Mouse (Mus musculus): ENCODE results near the gene Pdss2. TPM values are rescaled to one million over a fixed set of nuclear protein-coding genes. Genes with fewer than 3 reads are reported as not detected.
A peak's percentile ranks its signal among the peaks of the same experiment; 100 is the strongest.

Gene Pdss2
- polyA plus RNA-seq, 1 experiment from 2014 or later, result 13.9 TPM

GRCm38 (mm10) chr10:43368611-43369010 lies 147.3 kb downstream of the Pdss2 start:
- 86% methylated on average over 5 of the region's 5 CpGs for WGBS
- H3K9ac ChIP-seq (ENCODE audit: low read length), result no peak overlapping the region
- peaks cover 4% of the 10 kb centered on the region for H3K4me1 ChIP-seq (ENCODE audit: control insufficient read depth, insufficient read depth, low read length)
- no peaks in the 10 kb centered on the region for H3K27me3 ChIP-seq (ENCODE audit: control insufficient read depth, insufficient read depth, low read length)
- H3K4me2 ChIP-seq (ENCODE audit: low read depth, low read length), result no peak overlapping the region
- no peaks in the 10 kb centered on the region for H3K9me3 ChIP-seq (replicated peaks; ENCODE audit: control insufficient read depth, low read length)
- no peak overlapping the region for H3K27ac ChIP-seq (ENCODE audit: low read length)
- H3K4me3 ChIP-seq (ENCODE audit: low read length), result no peak overlapping the region
- ATAC-seq (replicated peaks; ENCODE audit: extremely low read depth, insufficient read depth, low FRiP score), result no peak
- no peaks in the 10 kb centered on the region for H3K36me3 ChIP-seq (ENCODE audit: control insufficient read depth, insufficient read depth)

- no peak overlapping the region for H3K27ac ChIP-seq (ENCODE audit: low read length)
- ATAC-seq (replicated peaks; ENCODE audit: extremely low read depth, insufficient read depth, low FRiP score), result 0 out of 2 replicates have a peak, but pooled peaks have one; percentile 70
- 39% methylated on average over 7 of the region's 7 CpGs for WGBS
- no peaks in the 10 kb centered on the region for H3K9me3 ChIP-seq (replicated peaks; ENCODE audit: control insufficient read depth, low read length)
- no peak overlapping the region for H3K9ac ChIP-seq (ENCODE audit: low read length)
- peaks cover 4% of the 10 kb centered on the region for H3K4me1 ChIP-seq (ENCODE audit: control insufficient read depth, insufficient read depth, low read length)
- no peak overlapping the region for H3K4me3 ChIP-seq (ENCODE audit: low read length)
- no peak overlapping the region for H3K4me2 ChIP-seq (ENCODE audit: low read depth, low read length)
- no peaks in the 10 kb centered on the region for H3K27me3 ChIP-seq (ENCODE audit: control insufficient read depth, insufficient read depth, low read length)
- no peaks in the 10 kb centered on the region for H3K36me3 ChIP-seq (ENCODE audit: control insufficient read depth, insufficient read depth)
Observed at GRCm38 (mm10) chr10:43372315-43372714, 151.0 kb downstream of the Pdss2 start.

- Histone ChIP-seq H3K4me1 (ENCODE audit: control insufficient read depth, insufficient read depth, low read length) (peaks cover 4% of the 10 kb centered on the region), H3K27ac (ENCODE audit: low read length) (no peak overlapping the region), H3K9me3 (replicated peaks; ENCODE audit: control insufficient read depth, low read length) (no peaks in the 10 kb centered on the region), H3K4me3 (ENCODE audit: low read length) (no peak overlapping the region), H3K36me3 (ENCODE audit: control insufficient read depth, insufficient read depth) (no peaks in the 10 kb centered on the region), H3K4me2 (ENCODE audit: low read depth, low read length) (no peak overlapping the region), H3K9ac (ENCODE audit: low read length) (no peak overlapping the region), H3K27me3 (ENCODE audit: control insufficient read depth, insufficient read depth, low read length) (no peaks in the 10 kb centered on the region)
- no peak for ATAC-seq (replicated peaks; ENCODE audit: extremely low read depth, insufficient read depth, low FRiP score)
- 67% methylated on average over 9 of the region's 9 CpGs for WGBS
Observed at GRCm38 (mm10) chr10:43373035-43373434, 151.7 kb downstream of the Pdss2 start.

GRCm38 (mm10) chr10:43373666-43374065 lies 152.4 kb downstream of the Pdss2 start:
- no peak for ATAC-seq (replicated peaks; ENCODE audit: extremely low read depth, insufficient read depth, low FRiP score)

GRCm38 (mm10) chr10:43375286-43375685 lies 154.0 kb downstream of the Pdss2 start:
- WGBS, result 78% methylated on average over 4 of the region's 4 CpGs
- H3K4me1 ChIP-seq (ENCODE audit: control insufficient read depth, insufficient read depth, low read length), result peaks cover 4% of the 10 kb centered on the region
- H3K36me3 ChIP-seq (ENCODE audit: control insufficient read depth, insufficient read depth), result no peaks in the 10 kb centered on the region

More at GRCm38 (mm10) chr10:43373666-43374065, 152.4 kb downstream of the Pdss2 start:
- Histone ChIP-seq H3K36me3 (ENCODE audit: control insufficient read depth, insufficient read depth) (no peaks in the 10 kb centered on the region), H3K9me3 (replicated peaks; ENCODE audit: control insufficient read depth, low read length) (no peaks in the 10 kb centered on the region), H3K4me1 (ENCODE audit: control insufficient read depth, insufficient read depth, low read length) (peaks cover 4% of the 10 kb centered on the region), H3K4me3 (ENCODE audit: low read length) (no peak overlapping the region), H3K27ac (ENCODE audit: low read length) (no peak overlapping the region), H3K27me3 (ENCODE audit: control insufficient read depth, insufficient read depth, low read length) (no peaks in the 10 kb centered on the region), H3K4me2 (ENCODE audit: low read depth, low read length) (no peak overlapping the region), H3K9ac (ENCODE audit: low read length) (no peak overlapping the region)
- 77% methylated on average over 12 of the region's 12 CpGs for WGBS

GRCm38 (mm10) chr10:43376749-43377148 lies 155.5 kb downstream of the Pdss2 start:
- peaks cover 4% of the 10 kb centered on the region for H3K4me1 ChIP-seq (ENCODE audit: control insufficient read depth, insufficient read depth, low read length)
- H3K9ac ChIP-seq (ENCODE audit: low read length), result no peak overlapping the region
- no peaks in the 10 kb centered on the region for H3K36me3 ChIP-seq (ENCODE audit: control insufficient read depth, insufficient read depth)
- 89% methylated on average over 8 of the region's 8 CpGs for WGBS
- H3K4me3 ChIP-seq (ENCODE audit: low read length), result no peak overlapping the region
- no peaks in the 10 kb centered on the region for H3K27me3 ChIP-seq (ENCODE audit: control insufficient read depth, insufficient read depth, low read length)
- ATAC-seq (replicated peaks; ENCODE audit: extremely low read depth, insufficient read depth, low FRiP score), result no peak
- H3K9me3 ChIP-seq (replicated peaks; ENCODE audit: control insufficient read depth, low read length), result no peaks in the 10 kb centered on the region
- no peak overlapping the region for H3K27ac ChIP-seq (ENCODE audit: low read length)
- H3K4me2 ChIP-seq (ENCODE audit: low read depth, low read length), result no peak overlapping the region

More at GRCm38 (mm10) chr10:43375286-43375685, 154.0 kb downstream of the Pdss2 start:
- Histone ChIP-seq H3K27ac (ENCODE audit: low read length) (no peak overlapping the region), H3K4me3 (ENCODE audit: low read length) (no peak overlapping the region), H3K9me3 (replicated peaks; ENCODE audit: control insufficient read depth, low read length) (no peaks in the 10 kb centered on the region), H3K4me2 (ENCODE audit: low read depth, low read length) (no peak overlapping the region), H3K9ac (ENCODE audit: low read length) (no peak overlapping the region), H3K27me3 (ENCODE audit: control insufficient read depth, insufficient read depth, low read length) (no peaks in the 10 kb centered on the region)
- no peak for ATAC-seq (replicated peaks; ENCODE audit: extremely low read depth, insufficient read depth, low FRiP score)

- Histone ChIP-seq H3K4me2 (ENCODE audit: low read depth, low read length) (no peak overlapping the region), H3K27ac (ENCODE audit: low read length) (no peak overlapping the region), H3K4me1 (ENCODE audit: control insufficient read depth, insufficient read depth, low read length) (no peaks in the 10 kb centered on the region), H3K9me3 (replicated peaks; ENCODE audit: control insufficient read depth, low read length) (no peaks in the 10 kb centered on the region), H3K4me3 (ENCODE audit: low read length) (no peak overlapping the region), H3K27me3 (ENCODE audit: control insufficient read depth, insufficient read depth, low read length) (no peaks in the 10 kb centered on the region), H3K36me3 (ENCODE audit: control insufficient read depth, insufficient read depth) (no peaks in the 10 kb centered on the region), H3K9ac (ENCODE audit: low read length) (no peak overlapping the region)
- no peak for ATAC-seq (replicated peaks; ENCODE audit: extremely low read depth, insufficient read depth, low FRiP score)
- WGBS, result 44% methylated on average over 5 of the region's 5 CpGs
Observed at GRCm38 (mm10) chr10:43378279-43378678, 157.0 kb downstream of the Pdss2 start.

GRCm38 (mm10) chr10:43378732-43379644 lies 157.7 kb downstream of the Pdss2 start:
- ATAC-seq (replicated peaks; ENCODE audit: extremely low read depth, insufficient read depth, low FRiP score), result peak; percentile 73; the same call in 1 of the 2 replicates
- H3K9me3 ChIP-seq (replicated peaks; ENCODE audit: control insufficient read depth, low read length), result no peaks in the 10 kb centered on the region
- no peak overlapping the region for H3K4me2 ChIP-seq (ENCODE audit: low read depth, low read length)
- H3K36me3 ChIP-seq (ENCODE audit: control insufficient read depth, insufficient read depth), result no peaks in the 10 kb centered on the region
- H3K27me3 ChIP-seq (ENCODE audit: control insufficient read depth, insufficient read depth, low read length), result no peaks in the 10 kb centered on the region
- H3K27ac ChIP-seq (ENCODE audit: low read length), result peak overlapping the region; percentile 27; the same call in 1 of the 2 replicates
- H3K4me3 ChIP-seq (ENCODE audit: low read length), result no peak overlapping the region
- no peak overlapping the region for H3K9ac ChIP-seq (ENCODE audit: low read length)
- H3K4me1 ChIP-seq (ENCODE audit: control insufficient read depth, insufficient read depth, low read length), result no peaks in the 10 kb centered on the region
- 59% methylated on average over 15 of the region's 15 CpGs for WGBS

- H3K4me2 ChIP-seq (ENCODE audit: low read depth, low read length), result no peak overlapping the region
- no peak overlapping the region for H3K9ac ChIP-seq (ENCODE audit: low read length)
- ATAC-seq (replicated peaks; ENCODE audit: extremely low read depth, insufficient read depth, low FRiP score), result no peak
- H3K4me1 ChIP-seq (ENCODE audit: control insufficient read depth, insufficient read depth, low read length), result peaks cover 6% of the 10 kb centered on the region; the same call in 1 of the 2 replicates
- no peak overlapping the region for H3K27ac ChIP-seq (ENCODE audit: low read length)
- 85% methylated on average over 3 of the region's 3 CpGs for WGBS
- no peaks in the 10 kb centered on the region for H3K27me3 ChIP-seq (ENCODE audit: control insufficient read depth, insufficient read depth, low read length)
- H3K9me3 ChIP-seq (replicated peaks; ENCODE audit: control insufficient read depth, low read length), result no peaks in the 10 kb centered on the region
- H3K36me3 ChIP-seq (ENCODE audit: control insufficient read depth, insufficient read depth), result no peaks in the 10 kb centered on the region
- H3K4me3 ChIP-seq (ENCODE audit: low read length), result no peak overlapping the region
Observed at GRCm38 (mm10) chr10:43382660-43383059, 161.4 kb downstream of the Pdss2 start.
